Mouse (Mus musculus) kidney, embryonic 15.5 days (tissue): Measurements from ENCODE around the gene Ormdl2. TPM values are rescaled to one million over a fixed set of nuclear protein-coding genes. Genes with fewer than 3 reads are reported as not detected.

Experiments used
- ATAC-seq: fragments of 200-750 bp; cut with Nextera tagmentation; replicated peaks from 2 replicates; pipeline ENCODE4 v1.8.0; 2017; ENCODE audit warnings: moderate TSS enrichment; ENCODE audit not compliant: low FRiP score
- H3K27ac ChIP-seq: fragments of 300-500 bp; sonication (generic); 2 replicates; pipeline ENCODE4 v1.5.1; 2015; ENCODE audit warnings: mild to moderate bottlenecking, inconsistent platforms
- H3K27me3 ChIP-seq: fragments of 300-500 bp; sonication (generic); 2 replicates; pipeline ENCODE4 v1.6.1; 2015; ENCODE audit warnings: inconsistent platforms
- H3K36me3 ChIP-seq: fragments of 300-500 bp; sonication (generic); 2 replicates; pipeline ENCODE4 v1.6.1; 2015; ENCODE audit warnings: inconsistent platforms
- H3K4me1 ChIP-seq: fragments of 300-500 bp; sonication (generic); 2 replicates; pipeline ENCODE4 v1.6.1; 2015; ENCODE audit warnings: inconsistent platforms
- H3K4me2 ChIP-seq: fragments of 300-500 bp; sonication (generic); 2 replicates; pipeline ENCODE4 v1.6.1; 2015; ENCODE audit warnings: moderate library complexity, mild to moderate bottlenecking, inconsistent platforms
- H3K4me3 ChIP-seq: fragments of 300-500 bp; sonication (generic); replicated peaks from 2 replicates; pipeline ENCODE4 v1.5.1; 2015; ENCODE audit warnings: mild to moderate bottlenecking, inconsistent platforms
- H3K9ac ChIP-seq: fragments of 300-500 bp; sonication (generic); 2 replicates; pipeline ENCODE4 v1.6.1; 2015; ENCODE audit warnings: mild to moderate bottlenecking, inconsistent platforms
- H3K9me3 ChIP-seq: fragments of 300-500 bp; sonication (generic); replicated peaks from 2 replicates; pipeline ENCODE4 v1.6.1; 2016; ENCODE audit warnings: inconsistent platforms
- WGBS: fragments of 180-500 bp; shearing (Covaris S2); methylation state at CpG from one replicate; pipeline ENCODE4 v1.1.7; 2015; ENCODE audit warnings: mixed read lengths; 5-methylcytosine and 5-hydroxymethylcytosine counted together
- polyA plus RNA-seq: library from polyadenylated mRNA; unstranded; fragments of >200 nt; fragmentation: Nextera tagmentation; extraction: Ambion mirVana; gene quantifications from 2 replicates; pipeline ENCODE4 v1.2.1, GENCODE M21; 2015

Gene Ormdl2
- polyA plus RNA-seq, 1 experiment from 2014 or later, result 80.9 TPM

- H3K9ac ChIP-seq, result peak overlapping the region; percentile 63
- ATAC-seq, result no peak
- peaks cover 40% of the 10 kb centered on the region for H3K4me1 ChIP-seq
- peak overlapping the region; percentile 81 for H3K4me2 ChIP-seq
- peaks cover 34% of the 10 kb centered on the region for H3K36me3 ChIP-seq
- no peaks in the 10 kb centered on the region for H3K27me3 ChIP-seq
- WGBS, result 50% methylated on average over 4 of the region's 4 CpGs
- H3K4me3 ChIP-seq, result peak overlapping the region; percentile 74
- H3K9me3 ChIP-seq, result no peaks in the 10 kb centered on the region
- H3K27ac ChIP-seq, result no peak overlapping the region
Measured at GRCm38 (mm10) chr10:128802956-128803355, 18.5 kb downstream of the Ormdl2 start.

- WGBS, result 86% methylated on average over 16 of the region's 16 CpGs
- Histone ChIP-seq H3K4me3 (no peak overlapping the region), H3K36me3 (peaks cover 28% of the 10 kb centered on the region), H3K4me1 (peaks cover 30% of the 10 kb centered on the region), H3K4me2 (no peak overlapping the region), H3K9me3 (no peaks in the 10 kb centered on the region), H3K27me3 (no peaks in the 10 kb centered on the region), H3K9ac (no peak overlapping the region), H3K27ac (no peak overlapping the region)
- ATAC-seq, result no peak
Measured at GRCm38 (mm10) chr10:128801981-128802495, 19.4 kb downstream of the Ormdl2 start.

GRCm38 (mm10) chr10:128798676-128799075 lies 22.8 kb downstream of the Ormdl2 start:
- peaks cover 19% of the 10 kb centered on the region for H3K4me1 ChIP-seq
- no peak overlapping the region for H3K4me3 ChIP-seq
- H3K27me3 ChIP-seq, result no peaks in the 10 kb centered on the region
- no peak overlapping the region for H3K4me2 ChIP-seq
- peaks cover 22% of the 10 kb centered on the region for H3K36me3 ChIP-seq
- ATAC-seq, result no peak
- H3K9ac ChIP-seq, result no peak overlapping the region
- H3K9me3 ChIP-seq, result no peaks in the 10 kb centered on the region
- 93% methylated on average over 8 of the region's 8 CpGs for WGBS
- H3K27ac ChIP-seq, result no peak overlapping the region

- ATAC-seq, result no peak
Measured at GRCm38 (mm10) chr10:128795581-128795980, 25.9 kb downstream of the Ormdl2 start.

GRCm38 (mm10) chr10:128794391-128794790 lies 27.1 kb downstream of the Ormdl2 start:
- Histone ChIP-seq H3K4me2 (no peak overlapping the region), H3K27me3 (no peaks in the 10 kb centered on the region), H3K4me3 (no peak overlapping the region), H3K36me3 (peaks cover 5% of the 10 kb centered on the region; the same call in 1 of the 2 replicates), H3K4me1 (no peaks in the 10 kb centered on the region), H3K27ac (no peak overlapping the region), H3K9ac (no peak overlapping the region), H3K9me3 (no peaks in the 10 kb centered on the region)
- 90% methylated on average over 5 of the region's 5 CpGs for WGBS
- ATAC-seq, result no peak

More at GRCm38 (mm10) chr10:128795581-128795980, 25.9 kb downstream of the Ormdl2 start:
- no peak overlapping the region for H3K27ac ChIP-seq
- no peaks in the 10 kb centered on the region for H3K9me3 ChIP-seq
- peaks cover 16% of the 10 kb centered on the region for H3K36me3 ChIP-seq
- H3K27me3 ChIP-seq, result no peaks in the 10 kb centered on the region
- 97% methylated on average over 3 of the region's 3 CpGs for WGBS
- no peak overlapping the region for H3K4me3 ChIP-seq
- H3K9ac ChIP-seq, result no peak overlapping the region
- H3K4me1 ChIP-seq, result no peaks in the 10 kb centered on the region
- no peak overlapping the region for H3K4me2 ChIP-seq

- 94% methylated on average over 1 of the region's 1 CpGs for WGBS
- Histone ChIP-seq H3K27me3 (no peaks in the 10 kb centered on the region), H3K4me2 (no peak overlapping the region), H3K4me3 (no peak overlapping the region), H3K4me1 (no peaks in the 10 kb centered on the region), H3K27ac (no peak overlapping the region), H3K9me3 (no peaks in the 10 kb centered on the region), H3K36me3 (no peaks in the 10 kb centered on the region), H3K9ac (no peak overlapping the region)
- ATAC-seq, result no peak
Measured at GRCm38 (mm10) chr10:128793258-128793657, 28.2 kb downstream of the Ormdl2 start.

GRCm38 (mm10) chr10:128792041-128792440 lies 29.4 kb downstream of the Ormdl2 start:
- Histone ChIP-seq H3K27me3 (no peaks in the 10 kb centered on the region), H3K9ac (no peak overlapping the region), H3K36me3 (no peaks in the 10 kb centered on the region), H3K9me3 (no peaks in the 10 kb centered on the region), H3K4me1 (no peaks in the 10 kb centered on the region), H3K27ac (no peak overlapping the region), H3K4me3 (no peak overlapping the region), H3K4me2 (no peak overlapping the region)
- no peak for ATAC-seq

GRCm38 (mm10) chr10:128790398-128791124 lies 30.9 kb downstream of the Ormdl2 start, which contains the start of gene Mmp19:
Gene Mmp19 (plus strand): TSS chr10:128790910.
- H3K4me1 ChIP-seq, result no peaks in the 10 kb centered on the region
- no peaks in the 10 kb centered on the region for H3K9me3 ChIP-seq
- peaks cover 2% of the 10 kb centered on the region; the same call in 1 of the 2 replicates for H3K27me3 ChIP-seq
- H3K36me3 ChIP-seq, result no peaks in the 10 kb centered on the region
- 79% methylated on average over 7 of the region's 7 CpGs for WGBS
- no peak within 1 kb of the TSS for H3K4me2 ChIP-seq
- H3K4me3 ChIP-seq, result no peak within 1 kb of the TSS
- no peak within 1 kb of the TSS for H3K9ac ChIP-seq
- H3K27ac ChIP-seq, result no peak within 1 kb of the TSS
- no peak for ATAC-seq

GRCm38 (mm10) chr10:128780200-128780599 lies 41.2 kb downstream of the Ormdl2 start:
- Histone ChIP-seq H3K36me3 (no peaks in the 10 kb centered on the region), H3K27me3 (no peaks in the 10 kb centered on the region), H3K27ac (no peak overlapping the region), H3K4me2 (no peak overlapping the region), H3K4me1 (peaks cover 4% of the 10 kb centered on the region), H3K9ac (no peak overlapping the region), H3K4me3 (no peak overlapping the region), H3K9me3 (peaks cover 9% of the 10 kb centered on the region)
- WGBS, result 90% methylated on average over 1 of the region's 1 CpGs
- no peak for ATAC-seq

- Histone ChIP-seq H3K36me3 (no peaks in the 10 kb centered on the region), H3K9me3 (peaks cover 6% of the 10 kb centered on the region), H3K27ac (peak overlapping the region; percentile 89), H3K9ac (no peak overlapping the region), H3K4me1 (peaks cover 4% of the 10 kb centered on the region), H3K4me3 (no peak overlapping the region), H3K27me3 (no peaks in the 10 kb centered on the region), H3K4me2 (peak overlapping the region; percentile 29)
- 30% methylated on average over 8 of the region's 8 CpGs for WGBS
- ATAC-seq, result peak; percentile 92; the same call in 1 of the 2 replicates
Measured at GRCm38 (mm10) chr10:128779011-128779795, 42.2 kb downstream of the Ormdl2 start.

- no peaks in the 10 kb centered on the region for H3K9me3 ChIP-seq
- WGBS, result 95% methylated on average over 2 of the region's 2 CpGs
- ATAC-seq, result no peak
Measured at GRCm38 (mm10) chr10:128778441-128778840, 43.0 kb downstream of the Ormdl2 start.

GRCm38 (mm10) chr10:128773685-128774084 lies 47.8 kb downstream of the Ormdl2 start:
- Histone ChIP-seq H3K27me3 (no peaks in the 10 kb centered on the region), H3K4me1 (no peaks in the 10 kb centered on the region; the same call in 1 of the 2 replicates), H3K9me3 (no peaks in the 10 kb centered on the region), H3K27ac (no peak overlapping the region), H3K4me3 (no peak overlapping the region), H3K36me3 (no peaks in the 10 kb centered on the region), H3K4me2 (no peak overlapping the region), H3K9ac (no peak overlapping the region)
- 36% methylated on average over 5 of the region's 5 CpGs for WGBS
- no peak for ATAC-seq

More at GRCm38 (mm10) chr10:128778441-128778840, 43.0 kb downstream of the Ormdl2 start:
- peaks cover 4% of the 10 kb centered on the region for H3K4me1 ChIP-seq
- H3K36me3 ChIP-seq, result no peaks in the 10 kb centered on the region
- no peak overlapping the region for H3K4me2 ChIP-seq
- no peak overlapping the region for H3K4me3 ChIP-seq
- no peaks in the 10 kb centered on the region for H3K27me3 ChIP-seq
- peak overlapping the region; percentile 89 for H3K27ac ChIP-seq
- H3K9ac ChIP-seq, result no peak overlapping the region
